ENCODE assay signal across 22 mouse cellular contexts in genomic region chr12:8038081-8038730, GRCm38 (mm10).
DNase-seq lines count a peak whose midpoint lies in the region; ATAC-seq and TF ChIP-seq lines count a peak whose summit lies in the region.
"Had no signal": no experiment of that assay in that cellular context is flagged by ENCODE, and none has a peak within 500 bp of the region (broad histone marks: within the 10 kb centered on the region; RNA-seq: fewer than 3 reads in every experiment).

No protein-coding gene starts in this region.

- TF ChIP-seq POLR2A in liver, adult 2 months (IDR thresholded peaks at IDR 0.05; ENCODE audit: extremely low read depth, insufficient read depth, low read length) = no peak

- H3K9me3 ChIP-seq in heart, embryonic 12.5 days (replicated peaks) = 0 out of 2 replicates have a peak, but pooled peaks cover 2% of the 10 kb centered on the region
- H3K9me3 ChIP-seq in intestine, embryonic 14.5 days (ENCODE audit: control insufficient read depth, low read length) = no peaks in the 10 kb centered on the region
- no peaks in the 10 kb centered on the region for H3K9me3 ChIP-seq in intestine, postnatal 0 days (ENCODE audit: control insufficient read depth)
- H3K9me3 ChIP-seq in liver, embryonic 12.5 days (replicated peaks) = no peaks in the 10 kb centered on the region

- TF ChIP-seq CTCF in intestine, postnatal 0 days (IDR thresholded peaks at IDR 0.05; ENCODE audit: low read depth) = no peak
- no peak for TF ChIP-seq CTCF in liver, adult 2 months (IDR thresholded peaks at IDR 0.05; ENCODE audit: low read depth, low read length)

- no peak for ATAC-seq in heart, embryonic 12.5 days (ENCODE audit: insufficient number of reproducible peaks, low FRiP score)
- no peak for ATAC-seq in intestine, embryonic 14.5 days (replicated peaks; ENCODE audit: low FRiP score, low TSS enrichment, low read depth)
- no peak for ATAC-seq in intestine, postnatal 0 days
- ATAC-seq in liver, embryonic 12.5 days = no peak
- ATAC-seq: activated CD4-positive, CD25-positive, alpha-beta regulatory T cell, adult 4 months; CD4-positive, CD25-positive, alpha-beta regulatory T cell, adult 4 months; Patski had no signal

- H3K4me2 ChIP-seq in heart, embryonic 12.5 days = no peak overlapping the region
- no peak overlapping the region for H3K4me2 ChIP-seq in intestine, embryonic 14.5 days (ENCODE audit: low read length)
- no peak overlapping the region for H3K4me2 ChIP-seq in intestine, postnatal 0 days (replicated peaks; ENCODE audit: low read depth)
- H3K4me2 ChIP-seq in liver, embryonic 12.5 days = no peak overlapping the region

- H3K79me2 ChIP-seq in liver, adult 2 months (ENCODE audit: control insufficient read depth, insufficient read depth, low read length) = no peaks in the 10 kb centered on the region

- H3K4me1 ChIP-seq in heart, embryonic 12.5 days (replicated peaks) = no peaks in the 10 kb centered on the region
- H3K4me1 ChIP-seq in intestine, embryonic 14.5 days (replicated peaks; ENCODE audit: control insufficient read depth, insufficient read depth, low read length) = no peaks in the 10 kb centered on the region
- no peaks in the 10 kb centered on the region for H3K4me1 ChIP-seq in intestine, postnatal 0 days (replicated peaks; ENCODE audit: control insufficient read depth, insufficient read depth, low read length)
- H3K4me1 ChIP-seq in liver, adult 2 months (ENCODE audit: control insufficient read depth, insufficient read depth, low read length) = peaks cover 11% of the 10 kb centered on the region
- no peaks in the 10 kb centered on the region for H3K4me1 ChIP-seq in liver, embryonic 12.5 days

- no peak overlapping the region for H3K4me3 ChIP-seq in heart, embryonic 12.5 days
- H3K4me3 ChIP-seq in intestine, embryonic 14.5 days (ENCODE audit: low read depth, low read length) = no peak overlapping the region
- H3K4me3 ChIP-seq in intestine, postnatal 0 days (ENCODE audit: low read depth, low read length) = no peak overlapping the region
- no peak overlapping the region for H3K4me3 ChIP-seq in liver, adult 2 months (ENCODE audit: insufficient read depth, low read depth, low read length)
- H3K4me3 ChIP-seq in liver, embryonic 12.5 days = no peak overlapping the region

- no peak overlapping the region for H3K9ac ChIP-seq in heart, embryonic 12.5 days
- H3K9ac ChIP-seq in intestine, embryonic 14.5 days (ENCODE audit: low read length) = no peak overlapping the region
- H3K9ac ChIP-seq in intestine, postnatal 0 days (ENCODE audit: low read depth, low read length) = no peak overlapping the region
- H3K9ac ChIP-seq in liver, adult 2 months (ENCODE audit: low read depth, low read length) = no peak overlapping the region
- H3K9ac ChIP-seq in liver, embryonic 12.5 days = no peak overlapping the region

- H3K27me3 ChIP-seq in heart, embryonic 12.5 days (replicated peaks) = no peaks in the 10 kb centered on the region
- H3K27me3 ChIP-seq in intestine, embryonic 14.5 days (replicated peaks; ENCODE audit: control insufficient read depth, insufficient read depth, low read length) = no peaks in the 10 kb centered on the region
- H3K27me3 ChIP-seq in intestine, postnatal 0 days (replicated peaks; ENCODE audit: control insufficient read depth, insufficient read depth, low read length) = no peaks in the 10 kb centered on the region
- H3K27me3 ChIP-seq in liver, adult 2 months (ENCODE audit: control insufficient read depth, insufficient read depth, low read length) = no peaks in the 10 kb centered on the region
- no peaks in the 10 kb centered on the region for H3K27me3 ChIP-seq in liver, embryonic 12.5 days (replicated peaks)
- H3K27me3 ChIP-seq: CH12.LX had no signal

- H3K36me3 ChIP-seq in heart, embryonic 12.5 days = no peaks in the 10 kb centered on the region
- H3K36me3 ChIP-seq in intestine, embryonic 14.5 days (ENCODE audit: control insufficient read depth, insufficient read depth, low read length) = no peaks in the 10 kb centered on the region
- no peaks in the 10 kb centered on the region for H3K36me3 ChIP-seq in intestine, postnatal 0 days (ENCODE audit: control insufficient read depth, insufficient read depth)
- no peaks in the 10 kb centered on the region for H3K36me3 ChIP-seq in liver, adult 2 months (ENCODE audit: control insufficient read depth, insufficient read depth, low read length)
- H3K36me3 ChIP-seq in liver, embryonic 12.5 days = no peaks in the 10 kb centered on the region
- H3K36me3 ChIP-seq: G1E had no signal

- 67% methylated on average over 3 of the region's 3 CpGs for WGBS in heart, embryonic 12.5 days
- WGBS in intestine, embryonic 14.5 days = 88% methylated on average over 3 of the region's 3 CpGs
- 85% methylated on average over 3 of the region's 3 CpGs for WGBS in intestine, postnatal 0 days
- WGBS in liver, adult 2 months = 21% methylated on average over 3 of the region's 3 CpGs
- 62% methylated on average over 3 of the region's 3 CpGs for WGBS in liver, embryonic 12.5 days (ENCODE audit: insufficient replicate concordance)

- no peak overlapping the region for H3K27ac ChIP-seq in heart, embryonic 12.5 days (ENCODE audit: poor library complexity, severe bottlenecking)
- no peak overlapping the region for H3K27ac ChIP-seq in intestine, embryonic 14.5 days (ENCODE audit: low read depth)
- no peak overlapping the region for H3K27ac ChIP-seq in intestine, postnatal 0 days (ENCODE audit: low read depth, low read length)
- peak overlapping the region; percentile 75 for H3K27ac ChIP-seq in liver, adult 2 months (replicated peaks; ENCODE audit: insufficient read depth, low read depth, low read length)
- H3K27ac ChIP-seq in liver, embryonic 12.5 days = no peak overlapping the region

- DNase-seq in heart, adult 11 months = peak; percentile 63
- DNase-seq in intestine, embryonic 14.5 days (ENCODE audit: low spot score) = peak; percentile 13
- peak; percentile 33 for DNase-seq in kidney, adult 9 months
- no peak for DNase-seq in kidney, postnatal 25 days
- DNase-seq in liver, adult 2 months (ENCODE audit: extremely low read depth, low read depth, low spot score) = peak; percentile 93
- DNase-seq: adrenal gland, adult 2 months; adrenal gland, adult 8-10 months; adrenal gland, postnatal 10 days; adrenal gland, postnatal 14 days; adrenal gland, postnatal 25 days; adrenal gland, postnatal 36 days; B cell, adult 2 months; cerebellum, adult 11 months; cerebellum, adult 11-12 months had no signal

Comparison
In these comparisons a context has a peak if more than half of its experiments do, and no peak if none do; other contexts are left out.
1. DNase-seq: peak in heart, adult 11 months (single experiment), intestine, embryonic 14.5 days (single experiment), kidney, adult 9 months (single experiment) and liver, adult 2 months (single experiment); none in kidney, postnatal 25 days (0 of 2).